Mouse (Mus musculus) ES-E14 (cell line): Measurements from ENCODE around the gene Ttc22. TPM values are rescaled to one million over a fixed set of nuclear protein-coding genes. Genes with fewer than 3 reads are reported as not detected.

Experiments
- DNase-seq: peaks from one replicate; pipeline ENCODE4 v3.0.0-alpha.2; 2013; ENCODE audit warnings: low read depth, low spot score
- H3K27ac ChIP-seq: 2 replicates; pipeline ENCODE4 v1.5.1; 2012; ENCODE audit warnings: low read depth, mild to moderate bottlenecking, low read length, moderate library complexity, mixed read lengths; ENCODE audit not compliant: poor library complexity, insufficient read depth, severe bottlenecking
- H3K36me3 ChIP-seq: 2 replicates; pipeline ENCODE4 v1.6.1; 2012; ENCODE audit warnings: mild to moderate bottlenecking, low read length, moderate library complexity, mixed read lengths; ENCODE audit not compliant: control insufficient read depth, poor library complexity, insufficient read depth, severe bottlenecking
- H3K4me1 ChIP-seq, 2 experiments: fragments of 150-350 bp in 1 of 2; sonication (generic) in 1 of 2; 2 replicates each; pipeline ENCODE4 v1.6.1; 2012; ENCODE audit warnings: low read length in 2 of 2, mild to moderate bottlenecking in 1 of 2, mixed read lengths in 1 of 2; ENCODE audit not compliant: control insufficient read depth in 2 of 2, insufficient read depth in 2 of 2, poor library complexity in 1 of 2
- H3K4me3 ChIP-seq, 2 experiments: fragments of 150-350 bp in 1 of 2; sonication (generic) in 1 of 2; 2 replicates each; pipeline ENCODE4 v1.5.1; 2012; ENCODE audit warnings: low read length in 2 of 2, low read depth in 1 of 2, mild to moderate bottlenecking in 1 of 2, mixed read lengths in 1 of 2; ENCODE audit not compliant: insufficient read depth in 1 of 2, poor library complexity in 1 of 2, severe bottlenecking in 1 of 2
- H3K9ac ChIP-seq: 2 replicates; pipeline ENCODE4 v1.6.1; 2012; ENCODE audit warnings: low read depth, mild to moderate bottlenecking, low read length, mixed read lengths; ENCODE audit not compliant: poor library complexity, insufficient read depth, severe bottlenecking
- H3K9me3 ChIP-seq: fragments of 150-350 bp; sonication (generic); 2 replicates; pipeline ENCODE4 v1.6.1; 2012; ENCODE audit warnings: low read depth, mild to moderate bottlenecking, low read length; ENCODE audit not compliant: control insufficient read depth, insufficient read depth
- CHD2 ChIP-seq: IDR thresholded peaks from 2 replicates; pipeline ENCODE4 v1.6.1; 2014; ENCODE audit warnings: mild to moderate bottlenecking, low read depth, low read length, inconsistent platforms
- HCFC1 ChIP-seq: IDR thresholded peaks from 2 replicates; pipeline ENCODE4 v1.6.1; 2012; ENCODE audit warnings: low read length, inconsistent platforms, borderline replicate concordance; ENCODE audit not compliant: insufficient read depth
- MAFK ChIP-seq: IDR thresholded peaks from 2 replicates; pipeline ENCODE4 v1.6.1; 2014; ENCODE audit warnings: mild to moderate bottlenecking, low read depth, low read length, inconsistent platforms; ENCODE audit not compliant: insufficient read depth
- ZC3H11A ChIP-seq: IDR thresholded peaks from 2 replicates; pipeline ENCODE4 v1.6.1; 2012; ENCODE audit warnings: low read depth, mild to moderate bottlenecking, inconsistent platforms, low read length, borderline replicate concordance
- ZNF384 ChIP-seq: IDR thresholded peaks from 2 replicates; pipeline ENCODE4 v1.6.1; 2012; ENCODE audit warnings: low read depth, low read length, inconsistent platforms
- in situ Hi-C, 2 experiments: fragments of 600-800 bp; cut with MboI; formaldehyde crosslinking; loops; one replicate each; pipeline ENCODE4 v1.15.1; 2025; ENCODE audit warnings: low sequenced_read_pairs in 2 of 2, inconsistent platforms in 1 of 2; ENCODE audit not compliant: unreplicated experiment in 2 of 2
- total RNA-seq: library from RNA; depleted of rRNA; stranded (reverse); fragments of 300-350 nt; gene quantifications from 2 replicates; pipeline ENCODE4 v1.2.3, GENCODE M21; 2012

The Ttc22 gene
- total RNA-seq, 1 experiment = 0.09 TPM

DNA sequence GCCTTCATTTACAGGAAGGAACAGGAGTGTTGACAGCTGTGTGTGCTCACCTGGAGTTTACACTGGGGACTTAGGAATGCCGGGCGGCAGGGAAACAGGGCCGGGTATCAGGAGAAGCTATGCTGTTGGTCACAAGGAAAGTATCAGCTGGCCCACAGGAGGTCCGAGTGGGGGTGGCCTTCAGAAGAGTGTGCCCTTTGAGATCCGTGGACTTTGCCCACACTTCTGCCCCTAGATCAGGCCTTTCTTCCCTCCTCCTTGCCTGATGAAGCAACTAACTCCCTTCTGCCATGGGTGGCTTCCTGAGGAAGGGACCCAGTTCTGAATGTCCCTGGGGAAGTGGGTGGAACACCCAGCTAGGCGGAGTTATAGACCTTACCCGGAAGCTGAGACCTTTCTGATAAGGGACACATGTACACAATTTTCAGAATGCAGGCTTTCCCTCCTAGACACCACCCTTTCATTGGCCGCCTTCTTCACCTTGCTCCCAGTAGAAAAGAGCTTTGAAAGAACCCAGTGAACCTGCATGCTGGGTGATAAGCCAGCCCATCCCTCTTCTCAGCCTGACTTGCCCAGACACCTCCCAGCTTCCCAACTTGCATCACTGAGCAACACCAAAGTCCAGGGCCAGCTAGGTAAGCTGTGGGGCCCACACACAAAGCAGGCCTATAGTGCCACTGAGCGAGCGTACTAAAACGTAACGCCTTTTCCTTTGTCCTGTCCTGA lies 39.6 kb upstream of the Ttc22 start:
- Histone ChIP-seq H3K9ac (peak overlapping the region; percentile 17; the same call in 1 of the 2 replicates), H3K4me1 (peaks cover 6 to 38% of the 10 kb centered on the region in 2 experiments; a peak in 3 of 4 replicates), H3K27ac (peak overlapping the region; percentile 71), H3K36me3 (peaks cover 76% of the 10 kb centered on the region), H3K4me3 (no peak overlapping the region), H3K9me3 (no peaks in the 10 kb centered on the region)
- TF ChIP-seq MAFK (no peak), ZNF384 (no peak), ZC3H11A (no peak), HCFC1 (no peak), CHD2 (no peak)
- in situ Hi-C loops = no loop called here
- no peak for DNase-seq

DNA sequence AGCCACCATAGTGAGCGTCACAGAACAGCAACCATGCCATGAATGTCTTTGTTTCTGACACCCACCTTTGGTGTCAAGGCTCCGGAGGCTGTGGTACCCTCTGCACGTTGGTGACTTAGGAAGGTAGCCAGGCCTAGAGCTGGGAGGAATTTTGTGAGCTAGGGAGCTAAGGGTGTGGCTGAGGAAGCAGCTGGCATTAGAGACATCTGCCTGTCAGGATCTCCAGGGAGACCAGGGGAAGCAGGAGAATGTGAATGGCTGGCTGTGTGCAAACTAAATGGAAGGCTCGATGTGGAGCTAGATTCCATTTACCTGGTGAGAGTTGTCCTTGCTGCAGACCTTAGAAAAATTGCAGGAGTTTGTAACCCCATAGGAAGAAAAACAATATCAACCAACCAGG lies 37.6 kb upstream of the Ttc22 start:
- in situ Hi-C loops = no loop called here
- H3K27ac ChIP-seq = no peak overlapping the region
- H3K36me3 ChIP-seq = peaks cover 74% of the 10 kb centered on the region
- TF ChIP-seq HCFC1 (no peak), ZC3H11A (no peak), MAFK (no peak), CHD2 (no peak), ZNF384 (no peak)
- H3K9me3 ChIP-seq = no peaks in the 10 kb centered on the region
- DNase-seq = no peak
- peaks cover 6 to 47% of the 10 kb centered on the region in 2 experiments for H3K4me1 ChIP-seq
- H3K9ac ChIP-seq = no peak overlapping the region
- H3K4me3 ChIP-seq = no peak overlapping the region

DNA sequence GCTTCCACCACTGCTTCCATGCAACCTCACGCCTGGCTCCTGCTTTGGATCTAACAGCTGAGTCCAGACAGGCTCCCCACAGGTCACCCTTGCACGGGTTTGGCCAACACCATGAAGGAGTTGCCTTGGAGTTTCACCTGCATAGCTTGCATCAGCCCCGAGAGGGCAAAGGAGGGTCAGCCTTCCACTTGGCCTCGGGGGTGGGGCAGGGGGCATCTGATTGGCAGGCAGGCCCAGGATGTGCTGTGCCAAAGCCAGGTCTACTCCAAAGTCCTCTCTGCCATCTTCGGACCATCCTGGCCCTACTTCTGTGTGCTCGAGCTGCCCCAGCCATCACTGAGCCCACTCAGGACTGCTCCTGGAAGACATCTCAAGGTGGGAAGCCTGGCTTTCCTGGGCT lies 35.2 kb upstream of the Ttc22 start:
- Histone ChIP-seq H3K36me3 (peaks cover 61% of the 10 kb centered on the region), H3K9ac (no peak overlapping the region), H3K27ac (no peak overlapping the region), H3K4me1 (peaks cover 5 to 51% of the 10 kb centered on the region in 2 experiments), H3K4me3 (no peak overlapping the region), H3K9me3 (no peaks in the 10 kb centered on the region)
- in situ Hi-C loops = no loop called here
- no peak for DNase-seq
- TF ChIP-seq ZC3H11A (no peak), HCFC1 (no peak), CHD2 (no peak), ZNF384 (no peak)

DNA sequence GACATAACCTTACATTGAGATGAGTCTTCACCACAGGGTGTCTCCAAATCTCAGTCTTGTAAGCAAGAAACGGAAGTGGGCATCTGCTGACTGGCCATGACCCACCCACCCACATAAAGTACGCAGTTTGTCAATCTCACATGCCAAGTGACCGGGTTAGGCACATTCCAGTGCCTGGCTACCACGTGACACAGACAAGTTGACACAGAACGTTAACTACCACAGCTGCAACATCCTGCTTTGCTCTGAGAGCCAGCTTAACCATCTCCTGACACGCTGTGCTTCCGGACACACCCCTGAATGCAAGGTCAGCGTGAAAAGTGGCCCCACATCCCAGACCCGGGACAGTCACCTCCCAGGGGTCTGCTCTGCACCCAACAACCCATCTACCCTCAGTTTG lies 32.1 kb upstream of the Ttc22 start:
- Histone ChIP-seq H3K4me1 (peaks cover 3 to 41% of the 10 kb centered on the region in 2 experiments), H3K4me3 (no peak overlapping the region), H3K9ac (no peak overlapping the region), H3K36me3 (peaks cover 43% of the 10 kb centered on the region), H3K9me3 (no peaks in the 10 kb centered on the region), H3K27ac (no peak overlapping the region)
- no peak for TF ChIP-seq ZC3H11A
- no peak for TF ChIP-seq ZNF384
- no peak for TF ChIP-seq HCFC1
- no peak for TF ChIP-seq CHD2
- no peak for TF ChIP-seq MAFK
- DNase-seq = no peak
- in situ Hi-C loops = no loop called here
